Comparison of ENCODE assay signal across 8 mouse cellular contexts in the genomic region with DNA sequence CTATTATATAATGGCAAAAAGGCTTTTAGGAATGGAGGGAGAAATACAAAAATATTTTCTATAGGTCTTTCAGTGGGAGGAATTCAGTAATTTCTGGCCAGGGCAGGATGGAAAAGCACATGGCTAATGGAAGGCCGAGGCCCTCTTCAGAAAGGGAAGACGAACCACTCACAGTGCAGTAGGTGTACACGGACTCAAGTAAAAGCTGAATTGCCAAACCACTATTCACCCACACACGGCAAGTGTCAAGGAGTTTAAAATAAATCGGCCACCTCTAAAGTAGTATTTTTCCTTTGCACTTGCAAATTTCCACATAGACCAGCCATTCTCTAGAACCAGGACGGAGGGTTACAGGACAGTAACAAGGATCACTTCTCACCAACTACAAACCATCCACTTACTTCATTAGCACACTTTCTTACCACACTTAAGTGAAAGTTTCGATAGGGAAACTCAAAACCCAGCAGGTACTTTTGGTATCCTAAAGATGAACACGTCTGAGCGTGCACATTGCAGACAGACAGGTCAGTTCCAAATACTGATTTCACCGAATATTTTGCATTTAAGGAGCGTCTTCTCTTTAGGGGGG. TPM values are rescaled to one million over a fixed set of nuclear protein-coding genes. Genes with fewer than 3 reads are reported as not detected.
DNase-seq lines count a peak whose midpoint lies in the region; ATAC-seq and TF ChIP-seq lines count a peak whose summit lies in the region.

No protein-coding gene starts in this region.

- H3K27ac ChIP-seq in spleen, adult 2 months (ENCODE audit: insufficient read depth, low read length): peak overlapping the region; percentile 97
- 0 out of 2 replicates have a peak overlapping the region, but pooled peaks have one; percentile 97 for H3K27ac ChIP-seq in limb, embryonic 13.5 days
- peak overlapping the region; percentile 90 for H3K27ac ChIP-seq in olfactory bulb, adult 2 months (ENCODE audit: insufficient read depth, low read depth, low read length)

- H3K4me1 ChIP-seq in spleen, adult 2 months (ENCODE audit: control insufficient read depth, insufficient read depth, insufficient read length): peaks cover 2% of the 10 kb centered on the region; the same call in 1 of the 2 replicates
- peaks cover 35% of the 10 kb centered on the region for H3K4me1 ChIP-seq in erythroblast, embryonic 14.5 days (ENCODE audit: control insufficient read depth)
- peaks cover 29% of the 10 kb centered on the region for H3K4me1 ChIP-seq in limb, embryonic 13.5 days
- peaks cover 4% of the 10 kb centered on the region for H3K4me1 ChIP-seq in olfactory bulb, adult 2 months (ENCODE audit: control insufficient read depth, insufficient read depth, low read length)

- H3K27me3 ChIP-seq in spleen, adult 2 months (ENCODE audit: control insufficient read depth, insufficient read depth, low read length): no peaks in the 10 kb centered on the region
- no peaks in the 10 kb centered on the region for H3K27me3 ChIP-seq in erythroblast, embryonic 14.5 days (ENCODE audit: control insufficient read depth)
- H3K27me3 ChIP-seq in limb, embryonic 13.5 days: no peaks in the 10 kb centered on the region

- no peak for ATAC-seq in limb, embryonic 13.5 days (ENCODE audit: low FRiP score, low read depth)
- ATAC-seq in megakaryocyte-erythroid progenitor cell, adult 5-6 weeks (replicated peaks; ENCODE audit: low FRiP score, low TSS enrichment, poor library complexity, severe bottlenecking): no peak

- TF ChIP-seq POLR2A in spleen, adult 2 months (IDR thresholded peaks at IDR 0.05; ENCODE audit: low read depth, low read length): no peak
- no peak for TF ChIP-seq POLR2A in olfactory bulb, adult 2 months (IDR thresholded peaks at IDR 0.05; ENCODE audit: insufficient read depth, low read depth, low read length)

- H3K9me3 ChIP-seq in erythroblast, embryonic 14.5 days (ENCODE audit: control insufficient read depth, low read length): no peaks in the 10 kb centered on the region
- no peaks in the 10 kb centered on the region for H3K9me3 ChIP-seq in limb, embryonic 13.5 days

- no peak for TF ChIP-seq CTCF in spleen, adult 2 months (IDR thresholded peaks at IDR 0.05; ENCODE audit: extremely low read depth, insufficient read depth, insufficient read length, insufficient replicate concordance)
- TF ChIP-seq CTCF in olfactory bulb, adult 2 months (IDR thresholded peaks at IDR 0.05; ENCODE audit: insufficient read depth, low read depth, low read length): no peak

- peak overlapping the region; percentile 100 for H3K9ac ChIP-seq in limb, embryonic 13.5 days

- no peak for DNase-seq in spleen, adult 2 months (ENCODE audit: low read depth in 1 of 2, low spot score in 2 of 2)
- DNase-seq in spleen, postnatal 4 days (ENCODE audit: low spot score in 2 of 2): no peak
- DNase-seq in cerebellum, adult 9-11 months: no peak
- DNase-seq in frontal cortex, postnatal 10 days (ENCODE audit: low spot score in 2 of 2): no peak

- 3% methylated on average over 11 of the region's 11 CpGs for WGBS in spleen, adult 2 months
- 18% methylated on average over 11 of the region's 11 CpGs for WGBS in limb, embryonic 13.5 days
- 1% methylated on average over 11 of the region's 11 CpGs for WGBS in olfactory bulb, adult 2 months

- no peaks in the 10 kb centered on the region for H3K36me3 ChIP-seq in spleen, adult 2 months (ENCODE audit: control insufficient read depth, insufficient read depth, low read length)
- peaks cover 26% of the 10 kb centered on the region for H3K36me3 ChIP-seq in erythroblast, embryonic 14.5 days (ENCODE audit: control insufficient read depth)
- peaks cover 19% of the 10 kb centered on the region for H3K36me3 ChIP-seq in limb, embryonic 13.5 days

- H3K4me3 ChIP-seq in spleen, adult 2 months (ENCODE audit: extremely low read depth, insufficient read depth, insufficient read length): peak overlapping the region; percentile 85
- H3K4me3 ChIP-seq in erythroblast, embryonic 14.5 days (replicated peaks): peak overlapping the region; percentile 99
- H3K4me3 ChIP-seq in limb, embryonic 13.5 days: peak overlapping the region; percentile 96
- peak overlapping the region; percentile 38; the same call in 1 of the 2 replicates for H3K4me3 ChIP-seq in olfactory bulb, adult 2 months (ENCODE audit: insufficient read depth, low read depth, low read length)

- peak overlapping the region; percentile 81 for H3K4me2 ChIP-seq in limb, embryonic 13.5 days (replicated peaks)

RNA-seq across cellular contexts. Expression of a gene that starts 1.2 kb away (rescaled TPM):
- 13.5 and 15.2 TPM in 2 replicates for polyA plus RNA-seq in spleen, adult 2 months (2012; rRNA removed)
- 0.09 and 0.25 TPM in 2 replicates for polyA plus RNA-seq in erythroblast, embryonic 14.5 days (2012)
- polyA plus RNA-seq in limb, embryonic 13.5 days (2015; fragmentation: Nextera tagmentation; extraction: Ambion mirVana): 61.5 and 66.3 TPM in 2 replicates
- 108 TPM in 1 of 2 replicates, not detected in the other for polyA plus RNA-seq in olfactory bulb, adult 2 months (2012; ENCODE audit: insufficient read depth, insufficient read length, low replicate concordance, missing spikeins)
- 87.0 and 108 TPM in 2 replicates for total RNA-seq in megakaryocyte-erythroid progenitor cell, adult 5-6 weeks (2014; fragmentation: Nextera tagmentation)
- total RNA-seq in megakaryocyte-erythroid progenitor cell, adult 5-6 weeks (2017): 117 and 119 TPM in 2 replicates

RNA-seq across cellular contexts. Expression of a gene that starts 59.4 kb away (rescaled TPM):
- not detected in 2 replicates for polyA plus RNA-seq in spleen, adult 2 months (2012; rRNA removed)
- not detected in 2 replicates for polyA plus RNA-seq in erythroblast, embryonic 14.5 days (2012)
- not detected in 2 replicates for polyA plus RNA-seq in limb, embryonic 13.5 days (2015; fragmentation: Nextera tagmentation; extraction: Ambion mirVana)
- not detected in 2 replicates for polyA plus RNA-seq in olfactory bulb, adult 2 months (2012; ENCODE audit: insufficient read depth, insufficient read length, low replicate concordance, missing spikeins)
- total RNA-seq in megakaryocyte-erythroid progenitor cell, adult 5-6 weeks (2014; fragmentation: Nextera tagmentation): not detected in 2 replicates
- total RNA-seq in megakaryocyte-erythroid progenitor cell, adult 5-6 weeks (2017): not detected in 2 replicates

Comparison
In these comparisons a context has a peak if more than half of its experiments do, and no peak if none do; other contexts are left out.
1. H3K4me3 ChIP-seq: peak in every context shown above with its lines; median percentile 99 in erythroblast, embryonic 14.5 days; 96 in limb, embryonic 13.5 days; 85 in spleen, adult 2 months; 38 in olfactory bulb, adult 2 months.
2. RNA of a gene that starts 1.2 kb away (polyA plus RNA-seq): 61.5 to 66.3 TPM in limb, embryonic 13.5 days, 108 TPM in olfactory bulb, adult 2 months and 13.5 to 15.2 TPM in spleen, adult 2 months; 0.09 to 0.25 TPM in erythroblast, embryonic 14.5 days; every median in the first group is over 10 times any median in the second.
3. Peak in every context shown above with its lines, with median percentiles within 50 percentile points of each other: H3K27ac ChIP-seq.